In the genomic region with DNA sequence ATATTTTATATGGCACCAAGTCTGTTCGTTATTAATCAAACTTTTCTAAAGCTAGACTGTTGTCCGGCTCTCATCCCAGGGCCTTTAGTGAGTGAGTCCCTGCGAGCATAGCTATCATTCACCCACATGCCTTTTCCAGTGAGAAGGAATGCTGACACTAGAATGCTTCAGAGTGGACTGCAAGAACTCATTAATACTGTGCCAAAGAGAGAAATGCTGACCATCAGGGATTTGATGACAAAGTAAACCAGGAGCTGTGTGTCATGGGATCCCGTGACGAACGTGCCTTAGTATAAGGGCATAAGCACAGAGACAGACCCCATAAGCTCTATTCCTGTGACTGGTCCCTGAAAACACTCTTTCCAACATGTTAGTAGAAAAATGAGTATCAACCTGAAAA, we compare ENCODE assay signal across 21 mouse cellular contexts.
DNase-seq lines count a peak whose midpoint lies in the region; ATAC-seq lines count a peak whose summit lies in the region.
"Had no signal": no experiment of that assay in that cellular context is flagged by ENCODE, and none has a peak within 500 bp of the region (broad histone marks: within the 10 kb centered on the region; RNA-seq: fewer than 3 reads in every experiment).

No protein-coding gene starts in this region.

- WGBS in kidney, embryonic 16.5 days, result 51% methylated on average over 6 of the region's 6 CpGs
- 49% methylated on average over 6 of the region's 6 CpGs for WGBS in kidney, embryonic 14.5 days

- no peak overlapping the region for H3K9ac ChIP-seq in kidney, embryonic 16.5 days (replicated peaks; ENCODE audit: low read length)
- no peak overlapping the region for H3K9ac ChIP-seq in kidney, embryonic 14.5 days (ENCODE audit: low read depth, low read length)
- H3K9ac ChIP-seq: embryonic facial prominence, embryonic 15.5 days; hindbrain, embryonic 15.5 days had no signal

- no peak overlapping the region for H3K4me3 ChIP-seq in kidney, embryonic 16.5 days (ENCODE audit: low read length)
- H3K4me3 ChIP-seq in kidney, embryonic 14.5 days (ENCODE audit: low read length), result no peak overlapping the region
- H3K4me3 ChIP-seq: embryonic facial prominence, embryonic 15.5 days; erythroblast, embryonic 14.5 days; forebrain, embryonic 10.5 days; gastrocnemius, adult 2 months; hindbrain, embryonic 10.5 days; hindbrain, embryonic 15.5 days had no signal

- no peaks in the 10 kb centered on the region for H3K27me3 ChIP-seq in kidney, embryonic 16.5 days (ENCODE audit: insufficient read depth, low read length)
- H3K27me3 ChIP-seq in kidney, embryonic 14.5 days (ENCODE audit: control insufficient read depth, insufficient read depth, low read length), result no peaks in the 10 kb centered on the region
- H3K27me3 ChIP-seq: CH12.LX; embryonic facial prominence, embryonic 15.5 days; hindbrain, embryonic 15.5 days had no signal

- DNase-seq in kidney, adult 11 months, result peak; percentile 42
- peak; percentile 39 for DNase-seq in kidney, postnatal 14 days
- DNase-seq in adrenal gland, postnatal 36 days, result no peak
- no peak for DNase-seq in cerebellum, postnatal 4 days (ENCODE audit: low spot score in 2 of 2)
- DNase-seq in cerebellum, postnatal 10 days, result no peak
- no peak for DNase-seq in cerebellum, postnatal 14 days
- DNase-seq: adrenal gland, adult 2 months; adrenal gland, postnatal 25 days; cerebellum, adult 9-10 months; embryo, embryonic 11 days; gastrocnemius, adult 2 months; gastrocnemius, postnatal 25 days had no signal

- H3K4me1 ChIP-seq in kidney, embryonic 16.5 days (ENCODE audit: insufficient read depth, low read length), result no peaks in the 10 kb centered on the region
- H3K4me1 ChIP-seq in kidney, embryonic 14.5 days (ENCODE audit: control insufficient read depth, insufficient read depth, low read length), result no peaks in the 10 kb centered on the region
- H3K4me1 ChIP-seq: embryonic facial prominence, embryonic 15.5 days; hindbrain, embryonic 10.5 days; hindbrain, embryonic 15.5 days had no signal

- no peak for ATAC-seq in kidney, embryonic 16.5 days (ENCODE audit: low FRiP score, low TSS enrichment)
- peak; percentile 49; the same call in 1 of the 2 replicates for ATAC-seq in kidney, embryonic 14.5 days (ENCODE audit: low FRiP score, low TSS enrichment)
- ATAC-seq: forebrain, embryonic 14.5 days had no signal

- H3K27ac ChIP-seq in kidney, embryonic 16.5 days (ENCODE audit: low read length), result no peak overlapping the region
- H3K27ac ChIP-seq in kidney, embryonic 14.5 days (ENCODE audit: low read depth, low read length), result no peak overlapping the region
- H3K27ac ChIP-seq: embryonic facial prominence, embryonic 15.5 days; forebrain, embryonic 10.5 days; gastrocnemius, adult 2 months; hindbrain, embryonic 10.5 days; hindbrain, embryonic 15.5 days had no signal

- no peaks in the 10 kb centered on the region for H3K9me3 ChIP-seq in kidney, embryonic 16.5 days (ENCODE audit: low read length)
- H3K9me3 ChIP-seq in kidney, embryonic 14.5 days (ENCODE audit: control insufficient read depth, low read length), result no peaks in the 10 kb centered on the region
- H3K9me3 ChIP-seq: embryonic facial prominence, embryonic 15.5 days; forebrain, embryonic 10.5 days; hindbrain, embryonic 10.5 days; hindbrain, embryonic 15.5 days had no signal

- H3K4me2 ChIP-seq in kidney, embryonic 16.5 days (replicated peaks; ENCODE audit: low read depth, low read length), result no peak overlapping the region
- no peak overlapping the region for H3K4me2 ChIP-seq in kidney, embryonic 14.5 days (replicated peaks; ENCODE audit: low read depth, low read length)
- H3K4me2 ChIP-seq: embryonic facial prominence, embryonic 15.5 days; hindbrain, embryonic 15.5 days had no signal

- H3K36me3 ChIP-seq in kidney, embryonic 16.5 days (ENCODE audit: insufficient read depth, low read length), result no peaks in the 10 kb centered on the region
- H3K36me3 ChIP-seq in kidney, embryonic 14.5 days (ENCODE audit: control insufficient read depth, insufficient read depth, low read length), result no peaks in the 10 kb centered on the region
- H3K36me3 ChIP-seq: embryonic facial prominence, embryonic 15.5 days; forebrain, embryonic 10.5 days; hindbrain, embryonic 10.5 days; hindbrain, embryonic 15.5 days had no signal

Comparison
In these comparisons a context has a peak if more than half of its experiments do, and no peak if none do; other contexts are left out.
1. DNase-seq: peak in kidney, adult 11 months (single experiment) and kidney, postnatal 14 days (single experiment); none in adrenal gland, postnatal 36 days (0 of 2), cerebellum, postnatal 4 days (0 of 2), cerebellum, postnatal 10 days (0 of 2) and cerebellum, postnatal 14 days (0 of 2).